Mouse (Mus musculus) liver, adult 2 months (tissue): ENCODE results near the gene Dusp5. TPM values are rescaled to one million over a fixed set of nuclear protein-coding genes. Genes with fewer than 3 reads are reported as not detected.

ENCODE experiments used
- DNase-seq: peaks from one replicate; pipeline ENCODE4 v3.0.0-alpha.2; 2011; ENCODE audit warnings: low read depth, low spot score; ENCODE audit errors: extremely low read depth
- H3K27ac ChIP-seq: fragments of 200-500 bp; replicated peaks from 2 replicates; pipeline ENCODE4 v1.5.1; 2012; ENCODE audit warnings: low read depth, mild to moderate bottlenecking, control low read depth, inconsistent platforms, low read length; ENCODE audit not compliant: insufficient read depth
- H3K27me3 ChIP-seq: fragments of 200-500 bp; 2 replicates; pipeline ENCODE4 v1.6.1; 2012; ENCODE audit warnings: mild to moderate bottlenecking, moderate library complexity, low read length, inconsistent platforms; ENCODE audit not compliant: control insufficient read depth, insufficient read depth
- H3K36me3 ChIP-seq: fragments of 200-500 bp; 2 replicates; pipeline ENCODE4 v1.6.1; 2012; ENCODE audit warnings: low read length, inconsistent platforms; ENCODE audit not compliant: control insufficient read depth, insufficient read depth
- H3K4me1 ChIP-seq: fragments of 200-500 bp; 2 replicates; pipeline ENCODE4 v1.6.1; 2011; ENCODE audit warnings: low read length; ENCODE audit not compliant: control insufficient read depth, insufficient read depth
- H3K4me3 ChIP-seq: fragments of 200-500 bp; 2 replicates; pipeline ENCODE4 v1.5.1; 2011; ENCODE audit warnings: low read depth, mild to moderate bottlenecking, control low read depth, low read length, moderate library complexity; ENCODE audit not compliant: insufficient read depth
- H3K79me2 ChIP-seq: fragments of 200-500 bp; 2 replicates; pipeline ENCODE4 v1.6.1; 2012; ENCODE audit warnings: inconsistent platforms, mild to moderate bottlenecking, low read length, moderate library complexity; ENCODE audit not compliant: control insufficient read depth, insufficient read depth
- H3K9ac ChIP-seq: fragments of 200-500 bp; 2 replicates; pipeline ENCODE4 v1.6.1; 2012; ENCODE audit warnings: low read depth, mild to moderate bottlenecking, control low read depth, inconsistent platforms, low read length
- CTCF ChIP-seq: fragments of 200-500 bp; IDR thresholded peaks from 2 replicates; pipeline ENCODE4 v1.5.1; 2011; ENCODE audit warnings: low read depth, low read length, control low read depth
- POLR2A ChIP-seq: fragments of 200-500 bp; IDR thresholded peaks from 2 replicates; pipeline ENCODE4 v1.6.1; 2011; ENCODE audit warnings: low read length, control low read depth; ENCODE audit not compliant: insufficient read depth; ENCODE audit errors: extremely low read depth
- WGBS: fragments of 180-500 bp; shearing (Covaris S2); methylation state at CpG from one replicate; pipeline ENCODE4 v1.1.7; 2018; 5-methylcytosine and 5-hydroxymethylcytosine counted together
- polyA plus RNA-seq: library from polyadenylated mRNA; depleted of rRNA; stranded (reverse); fragments of >200 nt; gene quantifications from 2 replicates; pipeline ENCODE4 v1.2.3, GENCODE M21; 2012
- total RNA-seq: library from RNA; depleted of rRNA; stranded (reverse); fragments of >200 nt; gene quantifications from 2 replicates; pipeline ENCODE4 v1.2.3, GENCODE M21; 2014

The Dusp5 gene
- total and polyA plus RNA-seq, 2 experiments: 0.18 to 1.2 TPM

DNA sequence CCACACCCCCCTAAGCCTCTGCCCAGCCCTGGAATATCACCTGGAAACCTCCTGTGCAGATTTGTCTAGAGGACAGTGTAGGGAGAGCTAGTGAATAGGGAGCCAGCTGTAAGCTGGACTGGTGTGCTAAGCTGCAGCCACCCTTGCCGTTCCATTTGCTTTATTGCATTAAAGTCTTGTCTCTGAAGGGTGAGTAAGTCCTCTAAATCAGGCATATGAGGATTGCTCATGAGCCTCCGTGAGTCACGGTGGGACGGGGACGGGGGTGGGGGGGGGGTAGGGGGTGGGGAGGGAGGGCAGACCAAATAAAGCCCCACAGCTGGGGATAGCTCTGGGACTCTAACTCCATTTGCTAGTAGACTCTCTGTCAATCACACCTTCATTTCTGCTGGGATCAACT lies 14.7 kb downstream of the Dusp5 start:
- Histone ChIP-seq H3K4me3 (no peak overlapping the region), H3K4me1 (no peaks in the 10 kb centered on the region), H3K27ac (no peak overlapping the region), H3K36me3 (no peaks in the 10 kb centered on the region), H3K27me3 (no peaks in the 10 kb centered on the region), H3K79me2 (no peaks in the 10 kb centered on the region), H3K9ac (no peak overlapping the region)
- 69% methylated on average over 5 of the region's 5 CpGs for WGBS
- no peak for DNase-seq
- TF ChIP-seq CTCF (no peak), POLR2A (no peak)

- no peak overlapping the region for H3K9ac ChIP-seq
- WGBS: 79% methylated on average over 4 of the region's 4 CpGs
- H3K4me1 ChIP-seq: no peaks in the 10 kb centered on the region
- no peak overlapping the region for H3K27ac ChIP-seq
- H3K27me3 ChIP-seq: no peaks in the 10 kb centered on the region
- no peaks in the 10 kb centered on the region for H3K36me3 ChIP-seq
- TF ChIP-seq CTCF (no peak), POLR2A (no peak)
- DNase-seq: no peak
- H3K79me2 ChIP-seq: no peaks in the 10 kb centered on the region
- H3K4me3 ChIP-seq: no peak overlapping the region
These were observed 16.1 kb downstream of the Dusp5 start for GRCm38 (mm10) chr19:53544923-53545561.

DNA sequence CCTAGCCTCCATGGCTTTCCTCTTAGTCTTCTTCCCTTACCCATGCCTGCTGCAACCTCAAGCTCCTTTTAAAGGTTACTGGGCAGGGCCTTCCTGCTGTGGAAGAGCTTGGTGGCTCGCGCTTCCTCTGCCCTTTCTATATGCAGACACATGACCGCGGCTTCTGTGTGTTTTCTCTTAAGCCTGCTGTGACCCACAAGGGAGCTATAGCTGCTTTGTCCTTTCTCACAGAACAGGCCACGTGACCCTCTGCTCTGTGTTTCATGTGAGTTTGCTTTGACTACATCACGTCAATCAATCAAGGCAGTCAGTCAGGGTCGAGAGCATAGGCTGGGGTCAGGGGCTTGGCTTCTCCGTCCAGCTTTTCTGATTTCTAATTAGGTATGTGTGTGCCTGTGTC lies 18.7 kb downstream of the Dusp5 start:
- no peak for TF ChIP-seq POLR2A
- TF ChIP-seq CTCF: no peak
- H3K4me3 ChIP-seq: no peak overlapping the region
- no peaks in the 10 kb centered on the region for H3K4me1 ChIP-seq
- no peaks in the 10 kb centered on the region for H3K79me2 ChIP-seq
- no peaks in the 10 kb centered on the region for H3K27me3 ChIP-seq
- H3K36me3 ChIP-seq: no peaks in the 10 kb centered on the region
- no peak overlapping the region for H3K9ac ChIP-seq
- DNase-seq: no peak
- H3K27ac ChIP-seq: no peak overlapping the region
- WGBS: 48% methylated on average over 8 of the region's 8 CpGs

- Histone ChIP-seq H3K27me3 (no peaks in the 10 kb centered on the region), H3K36me3 (no peaks in the 10 kb centered on the region), H3K79me2 (no peaks in the 10 kb centered on the region), H3K27ac (no peak overlapping the region), H3K9ac (no peak overlapping the region), H3K4me3 (no peak overlapping the region), H3K4me1 (peaks cover 3% of the 10 kb centered on the region; the same call in 1 of the 2 replicates)
- DNase-seq: no peak
- TF ChIP-seq CTCF (no peak), POLR2A (no peak)
- 92% methylated on average over 12 of the region's 12 CpGs for WGBS
These were observed 22.1 kb downstream of the Dusp5 start for GRCm38 (mm10) chr19:53550972-53551371.

DNA sequence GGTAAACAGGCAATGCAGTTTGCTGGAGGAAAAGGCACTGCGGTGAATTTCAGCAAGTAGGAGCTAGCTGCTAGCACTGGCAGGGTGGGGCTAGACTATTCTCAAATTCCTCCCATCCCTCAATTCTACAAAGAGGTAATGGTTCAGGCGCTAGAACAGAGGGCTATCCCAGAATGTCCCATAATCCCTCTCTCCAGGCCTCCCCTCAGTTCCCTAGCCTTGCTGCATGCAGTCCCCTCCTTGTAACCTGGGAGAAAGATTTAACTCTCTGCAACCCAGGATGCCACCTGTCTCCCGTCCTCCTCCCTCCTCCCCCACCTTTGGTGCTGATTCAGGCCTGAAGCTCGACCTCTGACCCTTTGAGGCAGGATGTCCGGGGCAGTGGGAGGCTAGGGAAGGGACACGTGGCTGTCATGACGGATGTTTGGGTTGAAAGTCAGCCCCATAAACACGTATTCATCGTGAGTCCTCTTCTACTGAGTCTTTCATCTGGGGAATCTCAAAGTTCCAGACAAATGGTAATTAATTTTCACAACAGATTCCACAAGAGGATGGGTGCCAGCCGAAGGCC lies 23.4 kb downstream of the Dusp5 start:
- 62% methylated on average over 10 of the region's 10 CpGs for WGBS
- no peak overlapping the region for H3K9ac ChIP-seq

GRCm38 (mm10) chr19:53552795-53553194 lies 23.9 kb downstream of the Dusp5 start:
- no peak for TF ChIP-seq CTCF
- TF ChIP-seq POLR2A: no peak

More for the DNA sequence above, 23.4 kb downstream of the Dusp5 start:
- Histone ChIP-seq H3K4me1 (peaks cover 3% of the 10 kb centered on the region; the same call in 1 of the 2 replicates), H3K27me3 (no peaks in the 10 kb centered on the region), H3K36me3 (no peaks in the 10 kb centered on the region), H3K27ac (no peak overlapping the region), H3K4me3 (no peak overlapping the region), H3K79me2 (no peaks in the 10 kb centered on the region)
- TF ChIP-seq CTCF (no peak), POLR2A (no peak)
- no peak for DNase-seq

More at GRCm38 (mm10) chr19:53552795-53553194, 23.9 kb downstream of the Dusp5 start:
- no peak overlapping the region for H3K9ac ChIP-seq
- WGBS: 48% methylated on average over 6 of the region's 6 CpGs
- no peaks in the 10 kb centered on the region for H3K79me2 ChIP-seq
- no peak for DNase-seq
- H3K4me3 ChIP-seq: no peak overlapping the region
- no peak overlapping the region for H3K27ac ChIP-seq
- no peaks in the 10 kb centered on the region for H3K27me3 ChIP-seq
- peaks cover 3% of the 10 kb centered on the region; the same call in 1 of the 2 replicates for H3K4me1 ChIP-seq
- no peaks in the 10 kb centered on the region for H3K36me3 ChIP-seq
